Mouse (Mus musculus): ENCODE data around the gene Fbxo11.
A peak's percentile ranks its signal among the peaks of the same experiment; 100 is the strongest.
"Not testable (repeated sequence)": the region's sequence is repeated elsewhere in the genome, so short reads cannot be mapped to it uniquely, and the experiment has no call there.

The Fbxo11 gene

DNA sequence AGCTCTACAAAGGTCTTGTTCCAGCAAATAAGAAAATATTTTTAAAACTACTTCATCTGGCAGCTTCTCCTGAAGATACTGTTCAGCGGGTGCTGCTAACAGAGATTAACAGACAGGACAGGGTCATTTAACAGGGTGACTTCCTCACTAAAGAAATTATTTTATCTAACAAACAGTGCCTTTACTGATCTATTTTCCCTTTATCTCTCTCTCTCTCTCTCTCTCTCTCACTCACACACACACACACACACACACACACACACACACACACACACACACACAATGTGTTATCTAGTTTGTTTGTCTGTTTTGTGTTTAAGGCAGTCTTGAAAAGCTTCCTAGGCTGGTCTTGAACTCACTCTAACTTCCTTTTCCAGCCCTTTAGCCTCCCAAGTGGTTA, 50.6 kb downstream of the Fbxo11 start:
- DNase-seq (ENCODE audit: low read depth, low spot score): no peak

DNA sequence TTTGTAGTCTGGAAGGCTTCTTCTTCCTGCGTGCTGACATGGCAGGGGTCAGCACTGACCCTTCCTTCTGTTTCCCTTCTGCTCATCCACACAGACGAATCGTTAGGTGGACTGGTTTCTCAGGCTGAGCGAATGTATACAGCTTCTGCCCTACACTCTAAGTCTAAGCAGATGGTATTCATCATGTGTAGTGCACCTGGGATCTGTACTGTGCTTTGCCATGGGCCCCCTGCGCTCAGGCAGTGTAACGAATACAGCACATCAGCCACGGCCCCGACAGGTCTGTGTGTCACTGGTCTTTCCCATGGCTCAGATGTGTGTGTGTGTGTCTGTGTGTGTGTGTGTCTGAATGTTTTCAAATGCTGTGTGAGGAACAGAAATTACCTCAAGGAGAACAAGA, 58.1 kb downstream of the Fbxo11 start:
- no peak for DNase-seq (ENCODE audit: low read depth, low spot score)

DNA sequence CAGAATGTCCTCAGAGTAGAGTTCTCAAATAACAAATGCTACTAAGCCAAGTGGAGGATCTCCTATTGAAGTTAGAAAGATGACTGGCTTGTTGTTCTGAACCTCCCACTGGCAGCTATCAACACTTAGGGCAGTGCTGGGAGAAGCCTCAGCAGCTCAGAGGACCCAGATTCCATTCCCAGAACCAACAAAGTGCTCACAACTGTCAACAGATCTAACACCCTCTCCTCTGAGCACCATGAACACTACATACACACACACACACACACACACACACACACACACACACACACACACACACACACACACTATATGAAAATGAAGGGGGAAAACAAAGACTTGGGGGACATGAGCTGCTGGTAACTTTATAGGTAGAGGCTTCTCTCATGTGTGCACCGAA, 60.2 kb downstream of the Fbxo11 start:
- no peak for DNase-seq (ENCODE audit: low read depth, low spot score)

DNA sequence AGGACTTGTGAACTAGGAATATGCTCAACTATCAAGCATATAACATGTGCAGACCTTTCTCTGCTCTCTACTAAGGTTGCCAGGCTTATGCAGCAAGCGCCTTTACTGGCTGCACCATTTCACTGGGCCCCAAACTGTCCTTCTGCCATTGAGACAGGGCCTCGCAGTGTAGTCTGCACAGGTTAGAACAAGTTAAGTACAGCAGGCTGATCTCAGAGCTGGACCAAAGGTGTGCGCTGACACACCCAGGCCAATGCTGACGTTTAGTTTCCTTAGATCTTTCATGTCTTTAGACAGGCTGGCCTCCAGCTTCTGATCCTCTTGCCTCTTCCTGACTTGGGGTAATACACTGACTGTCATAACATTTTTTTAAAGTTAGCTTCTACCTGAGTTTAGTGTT, 67.3 kb downstream of the Fbxo11 start:
- no peak for DNase-seq (ENCODE audit: low read depth, low spot score)

DNA sequence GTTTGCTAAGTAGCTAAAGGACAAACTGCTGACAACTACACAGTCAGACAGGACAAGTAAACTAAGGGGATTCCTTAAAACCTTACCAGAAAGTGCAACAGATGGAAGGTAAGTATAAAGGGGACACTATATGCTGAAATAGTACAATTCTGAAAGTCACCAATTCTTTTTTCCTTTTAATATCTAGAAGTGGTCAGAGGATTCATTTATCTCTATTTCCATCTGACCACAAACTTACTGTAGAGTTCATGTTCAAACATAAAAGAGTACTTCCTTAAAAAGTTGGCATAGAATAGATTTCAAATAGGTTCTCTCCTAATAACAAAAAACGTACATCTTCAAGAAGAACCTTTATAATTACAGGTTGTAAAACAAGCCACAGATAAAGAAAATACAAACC, 71.8 kb downstream of the Fbxo11 start:
- DNase-seq (ENCODE audit: low read depth, low spot score): no peak

DNA sequence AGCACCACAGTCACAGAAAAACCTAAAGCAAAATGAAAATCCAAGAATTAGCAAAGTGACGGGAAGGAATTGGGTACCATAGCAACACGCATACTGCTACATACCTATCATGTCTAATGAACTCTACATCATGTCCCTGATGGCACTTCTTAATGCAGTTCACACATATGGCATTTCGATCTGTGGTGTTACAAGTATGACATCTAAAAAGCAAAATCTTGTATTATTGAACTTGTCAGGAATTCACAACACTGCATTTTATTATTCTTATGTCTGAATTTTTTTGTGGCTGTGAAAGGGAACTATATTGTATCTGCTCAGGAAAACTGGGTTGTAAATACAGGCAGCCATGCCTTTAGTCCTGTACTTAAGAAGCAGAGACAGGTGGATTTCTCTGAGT, 72.9 kb downstream of the Fbxo11 start:
- no peak for DNase-seq (ENCODE audit: low read depth, low spot score)

DNA sequence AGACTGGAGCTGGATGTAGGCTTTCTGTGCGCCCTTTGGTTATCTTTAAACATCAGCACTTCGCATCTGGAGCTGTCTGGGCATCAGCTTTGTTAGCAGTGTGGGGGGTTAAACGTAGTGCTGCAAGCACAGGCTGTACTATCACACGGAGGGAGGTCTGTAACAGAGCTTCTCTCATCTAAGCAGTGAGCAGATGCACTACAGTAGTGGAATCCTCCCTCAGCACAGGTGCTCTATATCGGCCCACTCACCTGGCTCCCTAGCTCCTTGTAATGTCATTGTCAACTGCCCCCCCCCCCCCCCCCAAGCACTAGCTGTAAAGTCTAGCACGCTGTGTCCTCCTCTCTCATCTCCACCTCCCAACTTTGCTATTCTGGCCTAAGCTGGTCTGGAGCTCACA, 77.6 kb downstream of the Fbxo11 start:
- no peak for DNase-seq (ENCODE audit: low read depth, low spot score)

DNA sequence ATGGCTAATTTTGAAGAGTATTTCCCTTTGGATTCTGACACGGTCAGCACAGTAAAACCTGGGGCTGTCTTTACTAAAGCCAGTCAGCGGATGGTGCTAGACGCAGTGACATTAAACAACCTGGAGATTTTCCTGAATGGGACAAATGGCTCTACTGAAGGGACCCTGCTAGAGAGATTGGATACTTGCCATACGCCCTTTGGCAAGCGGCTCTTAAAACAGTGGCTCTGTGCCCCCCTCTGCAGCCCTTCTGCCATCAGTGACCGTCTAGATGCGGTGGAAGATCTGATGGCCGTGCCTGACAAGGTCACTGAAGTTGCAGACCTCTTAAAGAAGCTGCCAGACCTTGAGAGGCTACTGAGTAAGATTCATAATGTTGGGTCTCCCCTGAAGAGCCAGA, 79.2 kb downstream of the Fbxo11 start:
- no peak for DNase-seq (ENCODE audit: low read depth, low spot score)

DNA sequence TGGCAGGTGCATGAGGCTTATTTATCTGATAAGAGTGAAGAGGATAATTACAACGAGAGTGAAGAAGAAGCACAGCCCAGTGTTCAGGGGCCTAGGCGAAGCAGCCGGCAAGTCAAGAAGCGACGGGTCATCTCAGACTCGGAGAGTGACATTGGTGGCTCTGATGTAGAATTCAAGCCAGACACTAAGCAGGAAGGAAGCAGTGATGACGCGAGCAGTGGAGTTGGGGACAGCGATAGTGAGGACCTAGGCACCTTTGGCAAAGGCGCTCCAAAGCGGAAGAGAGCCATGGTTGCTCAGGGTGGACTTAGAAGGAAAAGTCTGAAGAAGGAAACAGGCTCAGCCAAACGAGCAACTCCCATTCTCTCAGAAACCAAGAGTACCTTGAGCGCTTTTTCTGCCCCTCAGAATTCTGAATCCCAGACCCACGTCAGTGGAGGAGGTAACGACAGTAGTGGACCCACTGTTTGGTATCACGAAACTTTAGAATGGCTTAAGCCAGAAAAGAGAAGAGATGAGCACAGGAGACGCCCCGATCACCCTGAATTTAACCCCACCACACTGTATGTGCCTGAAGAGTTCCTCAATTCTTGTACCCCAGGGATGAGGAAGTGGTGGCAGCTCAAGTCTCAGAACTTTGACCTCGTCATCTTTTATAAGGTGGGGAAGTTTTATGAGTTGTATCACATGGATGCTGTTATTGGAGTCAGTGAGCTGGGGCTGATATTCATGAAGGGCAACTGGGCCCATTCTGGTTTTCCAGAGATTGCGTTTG, 80.5 kb downstream of the Fbxo11 start:
- no peak for DNase-seq (ENCODE audit: low read depth, low spot score)

DNA sequence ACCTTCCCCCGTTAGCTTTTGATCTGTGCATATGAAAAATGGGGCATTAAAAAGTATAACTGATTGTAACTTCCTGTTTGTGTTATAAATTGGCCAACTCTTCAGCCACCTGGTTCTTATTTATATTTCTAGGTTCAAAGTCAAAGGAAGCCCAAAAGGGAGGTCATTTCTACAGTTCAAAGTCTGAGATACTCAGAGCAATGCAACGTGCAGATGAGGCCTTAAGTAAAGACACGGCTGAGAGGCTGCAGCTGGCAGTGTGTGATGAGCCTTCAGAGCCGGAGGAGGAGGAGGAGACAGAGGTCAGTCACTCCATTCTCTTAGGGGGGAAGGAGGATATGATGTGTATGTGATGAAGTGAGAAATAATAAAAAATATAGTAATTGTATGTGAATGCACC, 81.8 kb downstream of the Fbxo11 start:
- DNase-seq (ENCODE audit: low read depth, low spot score): no peak

DNA sequence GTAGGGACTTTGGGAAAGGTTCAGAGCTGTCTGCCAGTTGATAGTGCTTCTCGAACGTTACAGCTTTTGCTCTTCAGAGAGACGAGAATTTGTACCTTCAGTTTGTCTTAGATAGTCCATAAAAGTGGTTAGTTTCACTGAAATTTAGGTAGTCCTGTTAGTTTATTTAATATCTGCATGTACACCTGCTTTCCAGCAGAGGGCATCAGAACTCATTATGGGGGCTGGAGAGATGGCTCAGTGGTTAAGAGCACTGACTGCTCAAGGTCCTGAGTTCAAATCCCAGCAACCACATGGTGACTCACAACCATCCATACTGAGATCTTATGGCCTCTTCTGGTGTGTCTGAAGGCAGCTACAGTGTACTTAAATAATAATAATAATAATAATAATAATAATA, 83.0 kb downstream of the Fbxo11 start:
- DNase-seq (ENCODE audit: low read depth, low spot score): no peak

DNA sequence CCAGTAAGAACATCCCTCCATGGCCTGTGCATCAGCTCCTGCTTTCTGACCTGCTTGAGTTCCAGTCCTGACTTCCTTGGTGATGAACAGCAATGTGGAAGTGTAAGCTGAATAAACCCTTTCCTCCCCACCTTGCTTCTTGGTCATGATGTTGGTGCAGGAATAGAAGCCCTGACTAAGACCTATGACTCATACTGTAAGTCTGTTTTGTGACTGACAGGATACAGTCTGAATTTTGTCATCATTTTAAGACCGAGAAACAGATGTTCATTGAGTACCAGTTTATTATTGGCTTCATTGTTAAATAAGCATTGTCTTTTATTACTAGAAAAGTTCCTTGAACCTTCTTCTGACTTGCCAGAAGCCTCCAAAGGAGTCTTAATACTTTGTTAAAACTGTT, 85.4 kb downstream of the Fbxo11 start:
- DNase-seq (ENCODE audit: low read depth, low spot score): not testable (repeated sequence)

DNA sequence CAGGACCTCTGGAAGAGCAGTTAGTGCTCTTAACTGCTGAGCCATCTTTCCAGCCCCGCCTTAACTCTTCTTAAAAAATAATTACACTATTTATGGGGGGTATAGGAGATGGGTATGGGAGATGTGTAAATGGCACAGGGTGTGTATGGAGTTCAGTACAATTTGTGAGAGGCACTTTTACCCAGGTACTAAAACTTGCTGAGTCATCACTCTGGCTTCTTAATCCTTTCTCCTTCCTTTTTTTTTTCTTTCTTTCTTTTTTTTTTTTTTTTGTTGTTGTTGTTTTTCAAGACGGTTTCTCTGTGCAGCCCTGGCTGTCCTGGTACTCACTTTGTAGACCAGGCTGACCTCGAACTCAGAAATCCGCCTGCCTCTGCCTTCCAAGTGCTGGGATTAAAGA, 88.2 kb downstream of the Fbxo11 start:
- DNase-seq (ENCODE audit: low read depth, low spot score): not testable (repeated sequence)

DNA sequence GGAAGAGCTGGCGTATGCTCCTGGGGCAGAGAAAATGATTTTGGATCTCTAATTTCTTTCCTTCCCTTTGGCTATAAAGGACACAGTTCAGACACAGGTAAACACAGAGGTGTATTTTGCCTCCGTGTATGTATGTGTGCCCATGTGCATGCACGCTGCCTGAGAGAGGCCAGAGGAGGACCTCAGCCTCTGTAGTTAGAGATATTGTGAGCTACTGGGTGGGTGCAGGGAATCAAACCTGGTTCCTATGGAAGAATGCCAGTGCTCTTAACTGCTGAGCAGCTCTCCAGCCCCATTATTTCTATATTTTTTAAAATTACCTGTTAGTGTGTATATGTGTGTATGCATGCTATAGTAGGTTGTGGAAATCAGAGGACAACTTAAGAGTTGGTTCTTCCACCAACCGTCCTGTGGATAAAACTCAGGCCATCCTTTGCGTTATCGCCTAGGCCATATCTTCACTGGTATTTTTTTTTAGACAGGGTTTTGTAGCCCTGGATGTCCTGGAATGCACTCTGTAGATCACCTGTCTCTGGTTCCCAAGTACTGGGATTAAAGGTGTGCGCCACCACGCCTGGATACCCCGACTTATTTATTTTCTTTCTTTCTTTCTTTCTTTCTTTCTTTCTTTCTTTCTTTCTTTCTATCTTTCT, 88.8 kb downstream of the Fbxo11 start:
- DNase-seq (ENCODE audit: low read depth, low spot score): no peak

DNA sequence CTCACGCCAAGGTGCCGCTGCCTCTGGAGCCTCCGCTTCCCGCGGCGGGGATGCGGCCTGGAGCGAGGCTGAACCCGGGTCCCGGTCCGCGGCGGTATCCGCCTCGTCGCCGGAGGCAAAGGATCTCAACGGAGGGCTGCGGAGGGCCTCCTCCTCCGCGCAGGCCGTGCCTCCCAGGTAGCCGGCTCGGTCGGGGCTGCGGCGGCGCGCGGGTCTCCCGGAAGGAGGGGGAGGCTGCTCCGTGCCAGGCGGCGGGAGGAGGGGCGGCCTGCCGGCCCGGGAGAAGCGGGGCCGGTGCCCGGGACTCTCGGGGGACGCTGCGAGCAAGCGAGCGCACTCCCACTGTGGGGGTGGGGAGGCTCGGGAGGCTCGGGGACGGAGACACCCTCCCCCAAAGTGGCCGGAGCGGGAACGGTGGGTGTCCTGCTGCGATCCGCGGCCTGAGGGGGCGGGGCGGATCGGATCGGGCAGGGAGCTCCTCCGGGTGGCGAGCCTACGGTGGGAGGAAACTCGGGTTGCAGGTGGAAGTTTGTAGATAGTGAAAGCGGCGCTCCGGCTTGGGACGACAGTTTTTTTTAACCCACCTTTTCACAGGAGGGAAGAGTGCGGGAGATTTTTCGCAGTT, 89.8 kb downstream of the Fbxo11 start:
- DNase-seq (ENCODE audit: low read depth, low spot score): no peak

DNA sequence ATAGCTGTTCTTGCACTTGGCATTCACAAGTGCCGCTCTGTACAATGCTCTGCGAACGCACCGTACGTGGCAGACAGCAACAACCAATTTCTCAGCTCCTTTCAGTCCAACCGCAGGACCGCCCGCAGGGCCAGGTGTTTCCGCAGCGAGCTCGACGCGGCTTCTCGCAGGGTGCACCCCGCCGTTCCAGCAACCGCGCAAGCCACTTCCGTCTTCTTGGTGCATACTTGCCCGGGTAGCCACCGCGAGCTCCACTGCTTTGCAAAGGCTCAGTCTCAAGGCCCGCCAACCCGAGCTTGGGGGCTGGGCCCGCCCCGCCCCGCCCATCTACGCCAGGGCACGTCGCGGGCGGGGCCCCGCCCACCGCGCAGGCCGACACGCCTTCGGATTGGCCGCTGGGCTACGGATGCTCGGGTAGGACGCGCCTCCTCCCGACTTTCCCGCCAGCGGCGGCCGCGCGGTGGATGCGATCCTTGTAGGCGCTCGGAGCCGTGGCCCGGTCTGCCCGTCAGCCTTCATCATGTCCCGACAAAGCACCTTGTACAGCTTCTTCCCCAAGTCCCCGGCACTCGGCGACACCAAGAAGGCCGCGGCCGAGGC, 90.4 kb downstream of the Fbxo11 start, which contains the start of gene Msh6:
Gene Msh6 (plus strand): TSS at position 434 of the 600 bp plus-strand sequence.
- peak; percentile 89 for DNase-seq (ENCODE audit: low read depth, low spot score)

DNA sequence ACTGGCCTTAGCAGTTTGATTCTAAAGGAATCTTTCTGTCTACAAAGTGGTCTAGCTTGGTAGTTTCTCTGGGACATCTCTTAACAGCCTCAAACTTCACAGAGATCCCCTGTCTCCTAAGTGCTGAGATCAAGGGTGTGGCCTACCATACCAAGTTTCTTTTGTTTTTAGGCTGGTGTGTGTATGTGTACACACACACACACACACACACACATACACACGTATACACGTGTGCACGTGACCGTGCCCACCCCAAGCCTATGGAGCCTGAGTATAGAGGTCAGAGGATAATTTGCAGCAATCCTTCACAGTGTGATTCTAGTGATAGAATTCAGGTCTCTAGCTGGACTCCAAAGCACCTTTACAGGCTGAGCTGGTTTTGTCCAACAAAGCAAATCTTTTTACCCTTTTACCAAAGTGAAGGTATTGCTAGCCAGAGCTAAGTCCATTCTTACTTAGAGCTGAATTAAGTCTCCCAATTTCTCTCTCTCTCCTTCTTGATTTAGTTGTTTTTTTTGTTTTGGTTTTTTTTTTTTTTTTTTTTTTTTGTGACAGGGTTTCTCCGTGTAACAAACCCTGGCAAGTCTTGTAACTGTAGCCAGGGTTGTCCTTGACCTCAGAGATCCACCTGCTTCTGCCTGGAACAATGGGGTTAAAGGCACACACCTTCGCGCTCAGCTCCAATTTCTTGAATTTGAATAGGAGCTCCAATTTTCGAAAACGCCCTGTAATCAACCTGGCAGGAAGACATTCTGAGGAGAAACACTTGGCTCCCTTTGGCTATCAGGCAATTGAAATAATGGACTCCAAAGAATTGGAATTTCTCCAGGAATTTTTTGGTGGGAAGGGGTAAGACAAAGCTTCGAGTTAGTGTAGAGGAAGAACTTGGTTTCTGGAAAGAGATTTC, 91.6 kb downstream of the Fbxo11 start:
- peak; percentile 77 for DNase-seq (ENCODE audit: low read depth, low spot score)

DNA sequence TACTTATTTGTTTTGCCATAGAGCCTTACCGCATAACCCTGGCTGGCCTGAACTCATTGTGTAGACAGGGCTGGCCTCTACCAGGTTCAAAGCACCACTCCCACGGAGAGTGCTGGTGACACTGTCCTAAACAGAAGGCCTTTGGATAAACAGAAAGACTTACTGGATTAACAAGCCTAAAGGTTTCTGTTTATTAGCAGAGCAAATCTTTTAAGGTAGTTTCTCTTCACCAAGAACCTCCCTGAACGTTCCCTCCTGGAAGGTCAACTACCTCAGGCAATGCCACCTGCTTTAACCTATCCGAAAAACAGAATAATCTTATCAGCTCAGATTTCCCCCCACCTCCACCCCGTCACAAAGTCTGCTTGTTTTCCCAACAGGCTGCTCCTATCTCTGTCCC, 92.2 kb downstream of the Fbxo11 start:
- DNase-seq (ENCODE audit: low read depth, low spot score): no peak

DNA sequence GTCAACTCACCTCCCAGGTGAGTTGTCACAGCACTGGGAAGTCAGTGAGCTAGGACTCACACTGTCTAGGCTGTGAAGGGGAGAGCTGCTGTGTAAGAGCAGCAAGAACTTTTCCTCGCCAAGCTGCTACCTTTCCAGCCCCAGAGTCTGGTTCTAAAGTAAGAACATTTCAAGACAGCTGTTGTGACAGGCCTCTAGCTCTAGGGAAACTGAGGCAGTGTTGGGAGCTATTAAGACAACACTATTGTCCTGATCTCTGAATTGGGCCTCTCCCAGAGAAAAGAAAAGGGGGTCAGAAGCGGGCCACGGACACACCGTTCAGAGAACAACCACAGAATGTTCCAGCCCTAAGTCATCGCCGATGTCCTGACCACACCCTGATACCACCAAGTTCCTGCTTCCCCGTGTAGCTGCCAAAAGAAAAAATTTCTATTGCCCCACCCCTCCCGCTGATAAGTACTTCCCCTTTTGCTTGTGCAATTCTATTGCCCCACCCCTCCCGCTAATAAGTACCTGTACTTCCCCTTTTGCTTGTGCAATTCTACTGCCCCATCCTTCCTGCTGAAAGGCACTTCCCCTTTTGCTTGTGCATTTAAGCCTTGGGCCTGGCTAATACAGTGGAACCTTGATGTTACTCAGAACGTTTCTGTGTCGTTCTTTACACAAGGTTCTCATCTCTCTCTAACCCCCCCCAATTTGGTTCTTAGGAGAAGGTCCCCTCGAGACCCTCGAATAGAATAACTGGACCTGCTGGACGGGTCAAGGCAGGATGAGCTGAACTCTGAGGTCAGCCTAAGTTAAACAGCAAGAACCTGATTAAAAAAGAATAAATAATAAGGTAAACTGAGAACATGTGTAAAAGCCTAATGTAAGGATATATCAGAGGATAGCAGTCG, 93.1 kb downstream of the Fbxo11 start:
- not testable (repeated sequence) for DNase-seq (ENCODE audit: low read depth, low spot score)

DNA sequence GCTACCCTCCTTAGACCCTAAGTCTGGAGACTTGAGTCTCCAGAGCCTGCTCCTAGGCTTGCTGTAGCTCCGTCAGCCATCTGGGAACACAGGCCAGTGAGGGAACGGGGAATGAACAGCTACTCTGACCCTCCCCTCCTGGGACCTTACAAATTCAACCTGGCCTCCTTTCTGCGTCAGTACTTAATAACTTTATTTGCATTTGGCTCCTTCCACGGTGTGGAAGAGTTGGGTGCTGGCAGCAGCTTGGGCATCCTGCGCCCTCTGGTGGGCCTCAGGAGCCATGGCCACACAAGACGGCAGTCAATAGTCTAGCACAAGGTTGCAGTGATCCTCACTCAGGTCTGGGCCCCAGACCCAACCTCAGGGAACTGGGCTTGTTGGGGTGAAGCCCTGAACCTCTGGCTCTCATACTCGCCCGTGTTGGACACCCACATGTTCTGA, 96.6 kb downstream of the Fbxo11 start:
- DNase-seq (ENCODE audit: low read depth, low spot score): not testable (repeated sequence)
